Mouse (Mus musculus) cerebellum, postnatal 4 days (tissue): ENCODE measurements around the gene Fgfr1op.
A peak's percentile ranks its signal among the peaks of the same experiment; 100 is the strongest.
"Not testable (repeated sequence)": the region's sequence is repeated elsewhere in the genome, so short reads cannot be mapped to it uniquely, and the experiment has no call there.

Experiments
- DNase-seq, 2 experiments: peaks; one replicate each; pipeline ENCODE4 v3.0.0; 2022; ENCODE audit warnings: low spot score in 2 of 2, mixed read lengths in 1 of 2

Gene Fgfr1op

DNA sequence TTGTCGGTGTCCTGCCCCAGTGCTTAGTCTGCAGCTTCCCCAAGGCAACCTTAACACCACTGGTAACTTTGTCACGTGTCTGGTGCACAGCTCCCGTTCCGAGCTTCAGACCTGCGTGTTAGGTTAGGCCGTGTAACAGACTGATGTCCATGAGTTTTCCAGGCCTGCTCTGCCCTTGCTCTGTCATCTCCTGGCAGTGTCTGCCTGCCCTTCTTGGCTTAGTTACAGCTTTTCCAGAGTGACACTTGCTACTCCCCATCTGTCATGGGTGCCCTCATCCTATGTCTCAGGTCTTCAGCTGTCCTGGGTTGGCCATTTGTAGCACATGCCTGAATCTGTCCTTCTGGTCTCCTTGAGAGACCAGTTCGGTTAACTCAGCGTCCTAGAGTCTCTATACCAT is 2.1 kb downstream of the Fgfr1op start:
- DNase-seq = not testable (repeated sequence)

DNA sequence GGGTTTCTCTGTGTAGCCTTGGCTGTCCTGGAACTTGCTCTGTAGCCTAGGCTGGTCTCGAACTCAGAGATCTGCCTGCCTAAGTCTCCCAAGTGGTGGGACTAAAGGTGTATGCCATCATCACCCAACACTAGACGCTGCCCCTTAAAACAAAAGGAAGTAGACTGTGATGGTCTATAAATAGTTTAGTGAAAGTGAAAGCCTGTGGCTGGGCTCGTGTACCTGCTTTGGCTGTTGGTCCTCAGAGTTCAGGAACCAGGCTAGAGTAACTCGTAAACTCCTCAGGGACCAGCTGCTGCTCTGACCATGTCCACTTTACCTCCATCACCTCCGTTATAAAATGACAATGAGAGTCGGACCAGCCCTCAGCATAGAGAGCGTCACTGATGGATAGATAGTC is 5.0 kb downstream of the Fgfr1op start:
- no peak for DNase-seq

DNA sequence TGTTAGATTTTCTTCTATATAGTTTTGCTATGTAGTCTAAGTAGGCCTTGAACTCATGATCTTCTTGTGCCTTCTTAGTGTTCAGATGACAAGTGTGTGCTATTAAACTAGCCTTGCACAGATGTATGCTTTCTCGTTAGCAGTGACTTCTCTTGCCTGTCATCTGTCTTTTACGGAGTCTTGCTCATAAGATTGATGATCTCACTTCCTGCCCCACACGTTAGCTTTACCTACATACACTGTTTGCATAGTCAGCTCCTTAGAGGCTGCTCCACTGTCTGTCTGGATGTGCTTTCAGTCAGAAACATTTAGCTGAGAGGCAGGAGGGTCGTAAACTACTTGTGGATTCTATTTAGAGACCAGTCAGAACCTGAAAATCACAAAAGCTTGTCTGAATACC is 5.8 kb downstream of the Fgfr1op start:
- no peak for DNase-seq

DNA sequence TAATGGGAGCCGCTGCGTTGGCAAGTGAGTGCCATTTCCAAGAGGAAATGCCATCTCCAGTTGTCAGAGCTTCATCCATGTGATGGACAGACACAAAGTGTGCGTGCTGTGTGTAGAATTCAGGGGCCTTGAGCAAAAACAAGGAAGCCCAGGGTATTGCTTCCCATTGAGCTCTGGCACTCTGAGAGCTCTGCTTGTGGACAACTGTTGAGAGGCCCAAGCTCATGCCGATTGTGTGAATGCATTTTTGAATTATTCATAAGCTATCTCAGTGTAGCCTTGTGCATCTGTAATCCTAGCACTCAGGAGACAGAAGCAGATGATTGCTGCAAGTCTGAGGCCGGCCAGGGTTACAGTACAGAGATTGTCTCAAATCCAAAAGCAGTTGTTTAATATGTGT is 11.8 kb downstream of the Fgfr1op start:
- DNase-seq = no peak

DNA sequence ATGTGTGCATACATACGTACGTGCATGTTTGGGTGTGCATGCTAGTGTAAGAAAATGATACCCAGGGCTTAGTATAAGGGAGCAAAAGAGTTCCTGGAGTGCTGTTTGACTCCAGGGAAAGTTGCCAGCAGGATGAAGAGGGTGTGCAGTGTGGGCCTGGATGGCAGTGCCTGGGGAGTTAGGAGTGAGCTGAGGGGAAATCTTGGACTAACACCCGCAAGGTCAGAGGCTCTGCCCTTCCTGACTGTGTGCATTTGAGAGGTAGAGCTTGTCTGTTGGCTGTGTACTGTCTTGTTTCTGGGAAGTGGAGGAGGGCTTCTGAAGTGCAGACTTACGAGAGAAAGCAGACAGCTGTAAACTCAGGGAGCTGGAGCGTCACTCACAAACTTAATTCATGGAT is 18.5 kb downstream of the Fgfr1op start:
- DNase-seq = no peak

DNA sequence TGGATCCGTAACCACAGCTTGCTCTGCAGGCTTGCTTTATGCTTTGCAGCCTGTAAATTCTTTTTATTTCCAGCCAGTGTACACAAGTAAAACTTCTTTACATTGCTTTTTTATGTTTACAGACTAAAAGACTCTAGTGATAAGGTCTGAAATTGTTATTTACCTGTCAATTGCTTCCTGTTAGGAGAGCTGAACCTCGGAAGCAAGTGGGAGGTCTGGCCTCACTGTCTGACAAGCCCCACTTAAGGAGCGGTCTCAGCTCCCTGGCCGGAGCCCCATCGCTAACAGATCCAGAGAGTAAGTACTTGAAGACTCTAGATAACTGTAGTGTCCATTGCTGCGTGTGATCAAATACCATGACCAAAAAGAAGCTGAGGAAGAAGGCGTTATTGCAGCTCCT is 18.9 kb downstream of the Fgfr1op start:
- DNase-seq = no peak

DNA sequence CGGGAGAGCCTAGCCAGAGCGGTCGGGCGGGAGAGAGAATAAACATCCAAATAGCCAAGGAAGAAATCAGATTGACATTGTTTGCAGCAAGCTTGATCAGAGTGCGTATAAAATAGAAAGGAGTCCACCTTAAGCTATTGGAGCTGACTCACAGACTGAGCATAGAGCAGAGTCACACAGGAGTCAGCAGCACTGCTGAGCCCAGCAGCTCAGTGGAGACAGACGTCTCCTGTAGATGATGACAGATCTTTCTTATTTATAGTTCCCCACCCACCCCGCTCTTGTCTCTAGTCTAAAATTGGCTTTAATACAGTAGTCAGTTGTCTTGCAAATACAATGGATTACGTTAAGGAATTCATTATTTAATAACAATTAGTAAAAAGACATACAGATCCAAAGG is 28.4 kb downstream of the Fgfr1op start:
- DNase-seq = no peak

DNA sequence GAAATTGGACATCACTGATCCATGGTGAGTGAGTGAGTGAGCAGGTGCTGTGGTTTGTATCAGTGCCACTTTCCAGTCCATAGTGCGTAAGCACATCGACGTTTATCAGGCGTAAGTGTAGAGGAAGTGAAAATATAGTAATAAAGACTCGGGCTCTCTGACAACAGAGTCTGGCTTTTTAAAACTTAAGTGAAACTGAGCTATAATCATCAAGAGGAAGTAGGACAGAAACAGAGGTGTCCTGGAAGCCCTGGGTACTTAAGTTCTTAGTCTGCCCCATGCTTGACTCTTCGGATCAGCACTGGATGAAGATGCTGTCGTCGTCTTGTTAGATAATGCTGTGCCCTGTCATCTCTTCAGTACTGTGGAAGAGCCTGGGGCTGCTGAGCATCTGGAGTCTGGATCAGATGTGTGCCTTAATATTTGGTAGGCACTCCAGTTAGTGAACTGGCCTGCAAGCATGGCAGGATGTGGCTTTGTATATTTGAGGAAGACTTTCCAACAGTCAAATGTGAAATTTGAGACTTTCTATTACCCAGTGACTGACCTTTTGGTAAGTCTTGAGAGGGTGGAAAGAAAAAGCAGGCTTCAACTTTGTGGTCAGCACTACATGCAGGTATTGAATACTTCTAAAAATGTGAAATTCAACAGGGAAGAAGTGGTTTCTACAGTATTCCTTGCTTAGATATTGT is 30.5 kb downstream of the Fgfr1op start:
- no peak for DNase-seq

DNA sequence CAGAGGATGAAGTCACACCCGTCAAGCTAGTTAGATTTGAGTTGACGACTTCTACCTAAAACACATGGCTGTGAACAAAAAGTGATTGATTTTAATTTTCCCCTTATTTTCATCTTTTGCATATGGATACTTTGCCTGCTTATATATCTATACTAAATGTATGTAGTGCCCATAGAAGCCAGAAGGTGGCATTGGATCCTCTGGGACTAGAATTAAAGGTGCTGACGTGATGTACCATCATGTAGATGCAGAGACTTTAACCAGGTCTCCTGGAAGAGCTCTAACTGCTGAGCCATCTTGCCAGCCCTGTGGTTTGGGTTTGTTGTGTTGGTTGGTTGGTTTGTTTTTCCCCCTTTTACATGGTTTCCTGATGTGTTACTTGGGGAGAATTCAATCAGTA is 32.4 kb downstream of the Fgfr1op start:
- no peak for DNase-seq

DNA sequence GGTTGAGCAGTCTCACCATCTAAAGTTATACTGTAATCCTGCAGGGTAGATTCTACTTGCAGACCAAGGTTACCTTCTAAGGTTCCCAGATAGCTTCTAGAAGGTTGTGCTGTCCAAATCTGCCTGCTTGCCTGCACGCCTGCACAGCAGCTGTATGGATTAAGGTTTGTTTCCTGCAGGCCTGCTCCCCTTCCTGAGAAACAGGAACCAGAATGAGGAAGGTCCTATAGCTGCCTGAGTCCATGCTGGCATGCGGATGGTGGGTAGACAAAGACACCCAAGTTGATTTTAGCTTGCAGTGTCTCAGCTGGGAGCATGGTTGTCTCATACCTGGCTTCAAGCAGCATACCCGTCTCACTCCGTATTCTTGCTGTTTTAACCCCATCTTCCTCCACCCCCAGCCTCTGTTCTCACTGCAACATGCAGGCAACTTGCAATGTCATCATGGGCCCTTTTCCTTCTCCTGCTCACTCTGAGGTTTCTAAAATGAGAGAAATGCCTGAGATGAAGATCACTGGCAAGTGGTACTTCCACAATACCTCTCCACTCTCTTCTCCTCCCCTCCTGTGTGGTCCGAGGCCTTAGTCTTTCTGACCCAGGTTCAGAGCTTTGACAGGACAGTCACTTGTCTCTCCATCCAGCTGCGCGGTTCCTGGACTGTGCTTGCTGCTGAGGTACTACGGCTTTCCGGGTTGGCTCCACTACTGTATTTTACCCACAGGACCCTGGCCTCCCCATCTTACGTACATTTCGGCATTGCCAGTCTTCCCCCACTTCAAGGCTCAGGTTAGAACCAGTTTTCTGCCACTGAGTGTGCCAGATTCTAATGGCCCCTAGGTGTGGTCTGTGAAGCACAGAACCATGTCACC is 34.0 kb downstream of the Fgfr1op start:
- DNase-seq = no peak

DNA sequence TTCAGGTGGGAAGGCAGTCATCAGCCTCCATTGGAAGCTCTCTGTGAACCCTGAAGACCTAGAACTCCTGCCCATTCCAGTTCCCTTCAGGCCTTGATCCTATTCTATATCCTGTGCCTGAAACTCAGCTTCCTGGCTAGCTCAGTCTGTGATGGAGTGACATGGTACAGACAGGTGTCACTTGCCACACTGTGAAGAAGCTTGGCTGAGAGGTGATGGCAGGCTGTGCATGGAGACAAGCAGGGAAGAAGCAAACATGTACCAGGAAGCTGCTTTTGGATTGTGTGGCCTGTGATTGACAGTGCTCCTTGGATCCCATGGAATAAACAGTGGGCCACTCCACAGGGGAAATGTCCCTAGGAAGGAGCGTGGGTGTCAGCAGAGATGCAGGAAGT is 34.6 kb downstream of the Fgfr1op start:
- no peak for DNase-seq

DNA sequence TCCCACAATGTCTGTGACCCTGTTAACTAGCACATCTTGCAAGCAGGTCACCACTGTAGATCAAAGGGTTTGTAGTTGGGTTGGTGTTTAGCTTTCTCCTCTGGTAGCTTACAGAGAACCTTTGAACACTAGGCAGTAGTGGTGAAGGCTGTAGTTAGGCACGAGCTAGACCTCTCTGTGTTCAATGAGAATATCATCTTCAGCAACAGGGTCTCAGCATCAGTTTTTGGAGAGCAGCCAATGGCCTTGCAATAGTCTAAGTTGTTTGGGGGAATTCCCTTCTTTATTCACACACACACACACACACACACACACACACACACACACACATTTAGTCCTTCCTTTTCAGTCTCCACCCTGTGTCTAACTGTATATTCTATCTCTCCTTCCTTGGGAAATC is 38.2 kb downstream of the Fgfr1op start:
- no peak for DNase-seq

DNA sequence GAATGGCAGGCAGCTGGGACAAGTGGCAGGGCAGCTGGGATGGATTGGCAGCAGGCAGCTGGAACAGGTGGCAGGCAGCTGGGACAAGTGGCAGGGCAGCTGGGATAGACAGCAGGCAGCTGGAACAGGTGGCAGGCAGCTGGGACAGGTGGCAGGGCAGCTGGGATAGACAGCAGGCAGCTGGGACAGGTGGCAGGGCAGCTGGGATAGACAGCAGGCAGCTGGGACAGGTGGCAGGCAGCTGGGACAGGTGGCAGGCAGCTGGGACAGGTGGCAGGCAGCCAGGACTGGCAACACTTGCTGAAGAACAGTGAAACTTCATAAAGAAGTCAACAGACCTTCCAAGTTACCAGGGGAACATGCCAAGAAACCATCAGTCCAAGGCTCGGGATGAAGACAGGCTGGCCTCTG is 39.9 kb downstream of the Fgfr1op start:
- peak in 1 of 2 experiments; percentile 23 for DNase-seq

DNA sequence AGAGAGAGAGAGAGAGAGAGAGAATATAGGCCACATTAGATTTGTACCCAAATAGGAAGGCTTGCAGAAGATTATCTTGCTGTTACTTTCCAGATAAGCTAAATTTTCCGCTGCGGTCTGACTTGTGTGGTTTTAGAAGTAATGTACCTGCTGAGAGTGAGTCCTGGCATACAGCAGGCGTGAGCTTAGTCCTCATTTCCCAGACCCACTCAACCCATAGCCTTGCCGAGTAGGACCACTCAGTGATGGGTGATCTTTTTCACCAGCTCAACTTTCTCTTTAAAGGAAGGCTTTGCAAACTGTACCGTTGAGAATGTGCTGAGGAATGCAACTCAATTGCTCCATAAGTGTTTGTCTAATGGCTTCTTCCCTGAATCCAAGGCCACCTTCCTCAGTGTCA is 41.4 kb downstream of the Fgfr1op start:
- no peak for DNase-seq

DNA sequence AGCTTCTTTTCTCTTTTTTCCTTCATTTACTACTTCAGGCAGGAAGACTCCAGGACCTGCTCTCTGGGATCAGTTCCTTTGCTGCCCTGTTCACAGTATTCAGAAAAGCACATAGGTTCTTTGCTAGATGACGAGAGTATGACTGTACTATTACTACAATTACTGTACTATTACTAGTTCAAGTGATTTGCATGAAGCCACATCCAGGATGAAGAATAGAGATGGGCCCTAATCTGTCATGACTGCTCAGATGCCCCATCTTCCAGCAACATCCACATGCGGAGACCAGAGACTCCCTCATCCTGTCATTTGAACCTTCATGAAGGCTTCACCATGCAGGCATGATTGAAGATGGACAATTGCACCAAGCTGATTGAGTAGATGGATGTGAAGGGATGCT is 44.4 kb downstream of the Fgfr1op start:
- DNase-seq = no peak

DNA sequence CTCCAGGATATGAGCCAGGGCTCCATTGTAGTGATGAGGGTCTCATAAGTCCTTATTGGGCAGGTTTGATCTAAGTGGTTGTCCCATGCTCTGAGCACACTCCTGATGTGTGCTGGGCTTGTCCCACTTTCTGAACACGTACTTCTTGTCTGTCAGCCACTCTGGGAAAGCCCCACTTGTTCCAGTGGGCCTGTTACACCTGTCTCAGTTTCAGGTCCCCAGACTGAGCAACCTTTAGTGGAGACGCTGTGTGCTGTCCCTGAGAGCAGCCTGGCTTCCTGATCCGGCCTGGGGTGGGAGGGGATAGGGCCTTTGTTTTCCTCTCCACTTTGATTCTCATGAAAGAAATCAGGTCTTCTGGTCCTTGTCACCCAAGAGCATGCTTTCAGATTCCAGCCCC is 44.9 kb downstream of the Fgfr1op start:
- DNase-seq = no peak

DNA sequence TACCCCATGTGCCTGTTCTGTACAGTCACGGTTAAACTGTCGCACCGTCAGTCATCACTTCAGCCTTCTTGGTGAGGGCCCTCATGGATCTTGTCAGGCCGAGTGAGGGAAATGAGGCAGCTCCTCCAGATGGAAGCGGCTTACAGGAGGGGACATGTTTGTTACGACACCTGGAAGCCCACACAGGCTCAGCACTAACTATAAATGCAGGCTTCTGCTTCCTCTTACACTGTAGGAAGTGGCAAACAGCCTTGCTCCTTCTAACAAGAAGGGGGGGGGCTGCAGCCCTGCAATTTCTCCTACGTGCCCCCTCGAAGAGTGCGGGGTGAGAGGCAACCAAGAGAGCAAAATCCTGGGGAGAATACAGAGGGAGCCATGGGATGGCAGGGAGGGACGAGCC is 45.4 kb downstream of the Fgfr1op start:
- DNase-seq = no peak

DNA sequence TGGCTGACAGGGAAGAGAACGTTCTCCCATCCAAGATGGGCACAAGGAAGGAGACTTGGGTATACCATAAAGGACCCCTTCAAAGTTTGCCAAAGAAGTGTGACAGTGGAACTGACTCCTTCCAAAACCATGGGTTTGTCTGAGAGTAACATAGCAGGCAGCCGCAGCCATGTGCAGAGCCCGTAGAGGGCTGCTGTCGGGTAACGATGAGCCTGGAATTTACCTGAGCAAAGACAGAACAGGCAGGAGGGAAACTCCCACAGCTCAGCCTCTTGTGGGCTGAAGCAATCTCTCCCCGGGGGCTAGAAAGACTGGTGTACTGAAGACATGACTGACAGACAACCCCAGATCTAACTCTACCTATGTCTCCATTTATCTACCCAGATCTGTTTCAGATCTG is 46.1 kb downstream of the Fgfr1op start:
- DNase-seq = no peak

DNA sequence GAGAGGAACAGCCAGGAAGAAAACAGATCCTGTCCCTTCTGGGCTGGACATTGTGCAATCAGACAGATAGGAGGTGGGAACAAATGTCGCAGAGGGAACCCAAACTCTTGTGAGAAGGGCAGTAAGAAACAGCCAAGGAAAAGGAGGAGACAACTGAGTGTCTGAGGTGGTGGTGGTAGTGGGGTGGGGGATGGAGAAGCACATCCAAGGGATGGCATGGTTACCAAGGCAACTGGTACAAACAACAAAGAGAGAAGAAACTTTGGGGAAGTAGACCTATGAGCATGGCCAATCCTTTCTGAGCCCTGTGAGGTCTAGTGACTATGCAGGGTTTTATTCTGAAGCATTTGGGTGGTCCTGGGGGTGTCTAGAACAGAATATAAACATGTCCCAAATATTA is 49.1 kb downstream of the Fgfr1op start:
- no peak for DNase-seq

DNA sequence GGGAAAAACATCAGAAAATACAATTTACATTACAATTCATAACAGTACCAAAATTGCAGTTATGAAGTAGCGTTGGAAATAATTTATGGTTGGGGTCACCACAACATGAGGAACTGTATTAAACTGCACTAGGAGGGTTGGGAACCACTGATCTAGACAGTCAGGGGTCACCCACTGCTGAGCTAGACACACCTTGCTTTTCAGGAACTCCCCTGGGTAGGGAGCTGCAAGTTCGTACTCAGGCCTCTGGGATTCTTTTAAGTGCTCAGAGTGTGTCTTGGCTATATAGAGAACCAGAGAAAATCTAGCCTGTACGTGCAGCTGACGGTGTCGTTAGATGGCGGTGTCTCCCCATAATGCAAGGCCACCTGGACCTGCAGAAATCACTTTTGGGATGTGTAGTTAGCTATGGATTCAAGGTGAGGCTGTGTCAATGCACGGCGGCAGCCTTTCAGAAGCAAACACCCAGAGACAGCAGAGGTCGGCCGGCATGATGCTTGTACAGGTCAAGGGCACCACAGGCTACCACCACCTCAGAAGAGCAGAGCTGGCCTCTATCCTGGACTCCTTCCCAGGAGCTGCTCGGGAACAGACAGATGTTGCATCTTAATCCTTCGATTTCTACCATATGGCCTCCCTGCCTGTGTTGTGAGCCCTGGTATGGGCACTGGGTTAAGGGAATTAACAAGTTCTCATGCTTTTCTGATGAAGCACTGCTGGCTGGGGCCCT is 49.9 kb downstream of the Fgfr1op start:
- DNase-seq = no peak

DNA sequence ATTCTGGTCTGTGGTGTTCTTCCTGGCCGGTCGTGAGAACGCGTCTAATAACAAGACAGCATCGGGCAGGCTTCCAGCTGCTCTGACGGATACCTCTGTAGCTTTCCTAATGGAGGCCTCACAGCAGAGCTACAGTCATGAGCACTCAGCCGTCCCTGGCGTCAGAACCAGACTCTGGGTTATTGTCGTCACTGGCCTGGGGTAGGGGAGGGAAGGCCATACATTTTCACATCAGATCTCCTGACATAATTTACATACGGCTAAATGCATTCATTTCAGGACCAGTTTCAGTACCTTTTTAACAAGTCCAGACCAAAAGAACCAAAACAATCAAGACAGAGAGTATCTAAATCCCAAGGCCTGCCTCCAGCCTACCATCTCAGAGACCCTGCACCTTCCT is 57.9 kb downstream of the Fgfr1op start:
- no peak for DNase-seq

DNA sequence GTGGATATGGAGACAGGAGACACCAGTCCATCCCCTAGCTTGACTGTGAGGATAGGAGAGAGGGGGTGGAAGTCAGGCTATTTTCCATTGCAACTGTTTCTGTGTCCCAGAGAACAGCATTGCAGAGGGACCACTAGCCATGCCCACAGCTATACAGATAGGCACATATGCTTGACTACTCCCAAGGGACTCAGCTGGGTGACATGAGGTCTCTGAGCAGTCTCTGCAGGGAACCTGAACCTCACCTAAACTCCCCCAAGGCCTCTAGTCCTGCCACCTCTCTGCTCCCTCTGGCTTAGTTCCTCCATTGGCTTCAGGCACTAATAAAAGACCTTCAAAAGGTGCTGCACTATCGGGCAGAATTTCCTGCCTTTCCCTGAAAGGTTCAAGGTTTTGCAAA is 58.8 kb downstream of the Fgfr1op start:
- DNase-seq = no peak

DNA sequence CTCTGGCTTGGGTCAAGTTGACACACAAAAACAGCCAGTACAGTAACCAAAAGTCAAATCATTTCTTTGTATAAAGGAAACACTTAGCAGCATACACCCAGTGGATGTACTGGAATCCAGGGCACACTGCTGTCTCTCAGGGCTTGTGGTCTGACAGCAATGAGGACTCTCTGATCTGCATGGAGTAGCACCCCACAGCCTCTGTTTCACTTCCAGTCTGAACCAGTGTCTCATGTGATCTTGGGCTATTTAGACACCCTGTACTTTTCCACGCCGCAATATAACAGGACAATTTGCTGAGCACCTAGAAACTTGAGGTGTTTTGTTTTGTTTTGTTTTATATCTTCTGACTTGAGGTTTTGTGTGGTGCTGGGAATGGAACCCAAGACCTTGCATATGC is 59.9 kb downstream of the Fgfr1op start:
- no peak for DNase-seq
